Mouse (Mus musculus) bone marrow macrophage, adult 2 months (primary cell): ENCODE measurements around the gene Card10.

Experiments
- CTCF ChIP-seq: IDR thresholded peaks from 2 replicates; pipeline ENCODE4 v1.5.1; 2012; ENCODE audit warnings: low read depth, mild to moderate bottlenecking, low read length, moderate library complexity
- POLR2A ChIP-seq: IDR thresholded peaks from 2 replicates; pipeline ENCODE4 v1.6.1; 2012; ENCODE audit warnings: mild to moderate bottlenecking, low read depth, low read length, borderline replicate concordance

- no peak for TF ChIP-seq POLR2A
- TF ChIP-seq CTCF = no peak
Measured at GRCm38 (mm10) chr15:78787287-78787856, 15.5 kb downstream of the Card10 start.
